Mouse (Mus musculus) forebrain, embryonic 14.5 days (tissue): ENCODE measurements around the gene Plin4. TPM values are rescaled to one million over a fixed set of nuclear protein-coding genes. Genes with fewer than 3 reads are reported as not detected.

Source experiments
- polyA plus RNA-seq: library from polyadenylated mRNA; unstranded; fragments of >200 nt; fragmentation: Nextera tagmentation; extraction: Ambion mirVana; gene quantifications from 2 replicates; pipeline ENCODE4 v1.2.1, GENCODE M21; 2014

Plin4 gene
- polyA plus RNA-seq, 1 experiment from 2014 or later, result 0.04 TPM

Other genes starting within 250 kb of the Plin4 start
- 9.9 and 12.5 TPM in 2 replicates for gene Zfp119a, start 230.9 kb downstream of the Plin4 start, polyA plus RNA-seq
- gene Zfp959, start 217.7 kb downstream of the Plin4 start, polyA plus RNA-seq, result 16.1 and 16.9 TPM in 2 replicates
- 9.8 and 10.3 TPM in 2 replicates for gene Zfp119b, start 160.3 kb downstream of the Plin4 start, polyA plus RNA-seq
- gene Ebi3, start 157.2 kb downstream of the Plin4 start, polyA plus RNA-seq, result 2.6 and 3.8 TPM in 2 replicates
- gene Yju2, start 150.7 kb downstream of the Plin4 start, polyA plus RNA-seq, result 25.4 and 26.1 TPM in 2 replicates
- gene Shd, start 139.3 kb downstream of the Plin4 start, polyA plus RNA-seq, result 109 and 111 TPM in 2 replicates
- gene Fsd1, start 123.3 kb downstream of the Plin4 start, polyA plus RNA-seq, result 106 and 121 TPM in 2 replicates
- gene Stap2, start 104.2 kb downstream of the Plin4 start, polyA plus RNA-seq, result 4.7 and 5.0 TPM in 2 replicates
- 170 TPM in 2 replicates for gene Mpnd, start 104.1 kb downstream of the Plin4 start, polyA plus RNA-seq
- gene Sh3gl1, start 73.2 kb downstream of the Plin4 start, polyA plus RNA-seq, result 96.0 and 113 TPM in 2 replicates
- 6.8 and 6.9 TPM in 2 replicates for gene Chaf1a, start 69.4 kb downstream of the Plin4 start, polyA plus RNA-seq
- gene Ubxn6, start 34.8 kb downstream of the Plin4 start, polyA plus RNA-seq, result 68.8 and 83.7 TPM in 2 replicates
- gene Hdgfl2, start 30.2 kb downstream of the Plin4 start, polyA plus RNA-seq, result 81.5 and 109 TPM in 2 replicates
- 0.42 and 0.67 TPM in 2 replicates for gene Plin5, start 7.8 kb upstream of the Plin4 start, polyA plus RNA-seq
- gene Lrg1, start 12.2 kb upstream of the Plin4 start, polyA plus RNA-seq, result not detected in 2 replicates
- gene Sema6b, start 30.5 kb upstream of the Plin4 start, polyA plus RNA-seq, result 9.4 and 12.1 TPM in 2 replicates
- 9.7 and 10.9 TPM in 2 replicates for gene Tnfaip8l1, start 52.7 kb upstream of the Plin4 start, polyA plus RNA-seq
- gene Mydgf, start 74.1 kb upstream of the Plin4 start, polyA plus RNA-seq, result 58.8 and 63.5 TPM in 2 replicates
- gene Dpp9, start 109.1 kb upstream of the Plin4 start, polyA plus RNA-seq, result 18.3 and 25.9 TPM in 2 replicates
- 18.0 and 22.0 TPM in 2 replicates for gene Fem1a, start 147.0 kb upstream of the Plin4 start, polyA plus RNA-seq
- 1.5 and 2.2 TPM in 2 replicates for gene Ticam1, start 167.0 kb upstream of the Plin4 start, polyA plus RNA-seq
- 15.3 and 17.8 TPM in 2 replicates for gene Plin3, start 183.1 kb upstream of the Plin4 start, polyA plus RNA-seq
- not detected in 2 replicates for gene Arrdc5, start 190.5 kb upstream of the Plin4 start, polyA plus RNA-seq
- gene Uhrf1, start 193.5 kb upstream of the Plin4 start, polyA plus RNA-seq, result 38.9 and 47.4 TPM in 2 replicates
- gene Kdm4b, start 216.3 kb upstream of the Plin4 start, polyA plus RNA-seq, result 41.7 and 58.5 TPM in 2 replicates